Mouse (Mus musculus): ENCODE measurements around the gene Fn1.

Gene Fn1

DNA sequence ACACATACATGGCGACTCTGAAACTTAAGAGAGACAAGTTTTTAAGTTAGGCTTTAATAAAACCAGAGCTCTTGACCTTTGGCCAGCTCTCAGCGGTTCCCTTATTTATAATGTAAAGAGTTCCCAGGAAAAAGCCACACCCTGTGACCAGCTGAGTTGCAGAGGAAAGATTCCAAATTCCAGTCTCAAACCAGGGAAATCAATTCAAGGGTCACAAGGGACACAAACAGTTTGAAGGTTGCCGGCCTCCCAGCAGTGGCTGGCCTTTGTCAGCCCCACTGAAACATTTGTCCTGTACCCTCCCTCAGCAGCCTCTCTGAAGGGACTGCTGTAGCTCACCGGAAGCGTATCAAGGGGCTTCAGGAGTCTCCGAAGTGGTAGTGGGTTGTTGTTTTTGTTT is 2.3 kb downstream of the Fn1 start:
- DNase-seq (ENCODE audit: low spot score): no peak

DNA sequence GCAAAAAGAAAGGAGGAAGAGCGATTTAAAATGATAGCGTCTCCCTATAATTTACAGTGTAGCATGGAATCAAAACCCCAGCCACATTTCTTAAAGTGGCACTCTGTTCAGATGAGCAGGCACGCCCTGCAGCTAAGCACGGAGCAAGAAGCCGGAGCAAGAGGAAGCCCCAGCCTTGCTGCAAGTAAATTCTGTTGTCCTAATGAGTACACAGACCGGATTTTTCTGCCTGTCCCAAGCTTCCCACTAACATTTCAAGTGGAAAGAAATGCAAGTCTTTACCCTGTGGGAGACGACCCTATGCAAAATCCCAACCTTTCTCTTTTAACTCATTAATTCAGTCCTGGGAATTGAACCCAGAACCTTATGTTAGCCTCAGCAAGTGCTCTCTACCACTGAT is 4.8 kb downstream of the Fn1 start:
- no peak for DNase-seq (ENCODE audit: low spot score)

DNA sequence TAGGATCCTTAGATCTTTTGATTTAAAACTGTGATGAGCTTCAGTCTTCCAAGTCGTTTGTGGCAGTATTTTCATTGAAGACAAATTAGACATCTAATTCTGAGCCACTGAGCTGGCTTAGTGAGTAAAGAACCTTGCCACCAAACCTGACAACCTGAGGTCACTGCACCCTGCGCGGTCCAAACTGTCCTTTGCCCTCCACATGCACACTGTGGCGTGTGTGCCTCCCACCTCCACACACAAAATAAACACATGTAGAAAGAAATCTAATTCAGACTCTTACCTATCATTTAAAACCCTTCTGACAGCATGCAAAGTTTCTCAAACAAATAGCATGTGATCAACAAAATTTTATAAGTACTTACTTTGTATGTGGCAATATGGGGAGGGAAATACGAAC is 6.2 kb downstream of the Fn1 start:
- DNase-seq (ENCODE audit: low spot score): no peak

DNA sequence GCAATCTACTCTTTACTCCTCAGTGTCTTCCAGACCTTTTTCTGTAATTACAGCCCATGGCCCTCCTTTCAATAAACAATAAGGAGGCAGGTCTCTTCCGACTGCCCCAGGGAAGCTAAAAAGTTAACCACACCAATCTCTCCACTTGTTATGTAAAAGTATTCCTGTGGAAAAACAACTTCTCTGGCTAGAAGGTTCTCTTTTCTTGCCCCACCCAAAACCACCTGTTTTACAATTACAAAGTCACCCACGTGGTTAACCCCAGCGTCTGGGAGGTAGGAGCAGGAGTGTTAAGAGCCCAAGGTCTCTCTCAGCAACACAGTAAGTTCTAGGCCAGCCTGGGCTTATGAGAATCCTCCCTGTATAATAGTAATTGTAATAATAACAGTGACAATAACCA is 7.0 kb downstream of the Fn1 start:
- no peak for DNase-seq (ENCODE audit: low spot score)

DNA sequence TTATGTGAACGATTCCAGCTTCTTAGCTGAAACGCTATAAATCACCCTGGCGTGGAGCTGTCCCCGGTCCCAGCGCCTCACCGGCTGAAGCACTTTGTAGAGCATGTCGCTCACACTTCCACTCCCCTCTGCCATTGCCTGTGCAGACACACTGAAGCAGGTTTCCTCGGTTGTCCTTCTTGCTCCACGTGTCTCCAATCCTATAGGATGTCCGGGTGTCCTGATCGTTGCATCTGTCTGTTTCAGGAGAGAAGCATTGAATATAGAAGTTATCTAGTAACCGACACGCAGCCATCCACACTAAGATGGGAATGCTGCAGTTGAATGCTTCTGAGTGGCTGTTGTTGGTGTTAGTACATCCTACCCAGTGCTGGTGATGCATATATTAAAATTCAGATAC is 7.5 kb downstream of the Fn1 start:
- no peak for DNase-seq (ENCODE audit: low spot score)

DNA sequence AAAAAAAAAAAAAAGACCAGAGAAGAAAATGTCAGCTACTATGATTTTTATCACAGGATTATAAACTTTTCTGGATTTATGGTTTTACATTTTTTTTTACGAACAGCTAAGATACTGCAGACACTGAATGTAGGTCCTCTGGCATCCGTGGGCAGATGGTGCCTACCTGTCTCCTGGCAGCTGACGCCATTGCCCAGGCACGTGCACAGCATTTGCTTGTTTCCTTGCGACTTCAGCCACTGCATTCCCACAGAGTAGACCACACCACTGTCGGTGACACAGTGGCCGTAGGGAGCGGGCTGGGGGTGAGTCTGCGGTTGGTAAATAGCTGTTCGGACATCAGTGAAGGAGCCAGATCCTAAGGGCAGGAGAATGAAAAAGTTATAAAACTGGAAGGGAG is 10.2 kb downstream of the Fn1 start:
- DNase-seq (ENCODE audit: low spot score): no peak

DNA sequence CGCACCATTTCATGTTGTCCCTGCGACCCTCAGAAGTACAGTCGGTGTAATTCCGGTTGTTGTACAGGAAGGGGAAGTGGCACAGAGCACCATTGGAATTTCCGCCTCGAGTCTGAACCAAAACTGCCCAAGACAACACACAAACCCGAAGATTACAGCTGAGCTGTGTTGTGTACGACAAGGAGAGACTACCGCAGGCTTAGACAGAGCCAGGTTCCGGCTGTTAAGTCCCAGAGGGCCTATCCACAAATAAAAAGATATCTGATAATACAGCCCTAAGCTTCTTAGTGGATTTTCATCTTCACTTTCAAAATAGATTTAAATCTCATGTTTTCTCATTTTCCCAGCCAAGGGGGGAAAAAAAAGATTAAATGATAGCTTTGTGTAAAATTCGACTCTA is 11.8 kb downstream of the Fn1 start:
- DNase-seq (ENCODE audit: low spot score): no peak

DNA sequence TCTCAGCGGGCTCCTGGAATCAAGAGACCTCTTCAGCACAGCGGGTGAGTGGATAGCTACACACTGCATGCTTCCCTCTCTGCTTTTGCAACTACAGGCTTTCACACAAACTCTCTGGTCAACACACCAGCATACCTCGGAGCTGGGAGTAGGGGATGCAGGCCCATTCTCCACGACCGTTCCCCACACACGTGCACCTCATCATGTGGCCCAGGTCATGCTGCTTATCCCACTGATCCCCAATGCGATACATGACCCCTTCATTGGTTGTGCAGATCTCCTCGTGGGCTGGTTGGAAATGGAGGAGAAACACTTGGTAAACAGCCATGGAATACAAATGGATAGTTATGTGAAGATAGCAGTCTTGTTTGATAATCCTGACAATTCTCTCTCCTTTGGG is 12.8 kb downstream of the Fn1 start:
- DNase-seq (ENCODE audit: low spot score): no peak

DNA sequence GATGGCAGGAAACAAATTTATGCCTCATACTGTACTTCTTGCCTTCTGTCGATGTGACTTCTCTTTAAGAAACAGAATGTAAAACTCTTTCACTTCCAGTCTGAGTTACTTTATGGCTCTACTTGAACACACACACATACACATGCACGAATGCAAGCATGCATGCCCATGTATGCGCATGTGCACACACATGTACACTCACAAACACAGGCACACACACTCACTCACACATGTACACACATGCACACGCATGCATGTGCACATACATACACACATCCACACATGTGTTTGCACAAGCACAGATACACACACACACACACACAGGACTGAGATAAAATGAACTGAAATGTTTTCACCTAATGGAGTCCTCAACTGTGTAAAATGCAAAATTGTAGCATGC is 16.3 kb downstream of the Fn1 start:
- DNase-seq (ENCODE audit: low spot score): no peak

DNA sequence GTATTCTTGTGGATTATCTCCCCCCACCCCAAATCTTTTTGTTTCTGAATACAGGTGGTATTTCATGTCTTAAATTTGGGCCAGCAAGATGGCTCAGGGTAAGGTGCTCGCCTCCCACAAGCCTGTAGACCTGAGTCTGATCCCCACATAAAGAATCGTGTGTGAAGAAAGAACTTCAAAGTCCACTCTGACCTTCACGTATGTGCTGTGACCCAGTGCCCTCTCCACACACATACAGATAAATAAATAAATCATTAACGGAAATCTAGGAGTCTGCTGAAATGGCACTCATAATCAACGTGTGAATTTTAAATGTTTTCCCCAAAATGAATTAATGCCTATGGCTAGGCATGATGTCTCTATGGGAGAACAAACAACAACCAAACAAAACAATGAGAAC is 16.9 kb downstream of the Fn1 start:
- no peak for DNase-seq (ENCODE audit: low spot score)

DNA sequence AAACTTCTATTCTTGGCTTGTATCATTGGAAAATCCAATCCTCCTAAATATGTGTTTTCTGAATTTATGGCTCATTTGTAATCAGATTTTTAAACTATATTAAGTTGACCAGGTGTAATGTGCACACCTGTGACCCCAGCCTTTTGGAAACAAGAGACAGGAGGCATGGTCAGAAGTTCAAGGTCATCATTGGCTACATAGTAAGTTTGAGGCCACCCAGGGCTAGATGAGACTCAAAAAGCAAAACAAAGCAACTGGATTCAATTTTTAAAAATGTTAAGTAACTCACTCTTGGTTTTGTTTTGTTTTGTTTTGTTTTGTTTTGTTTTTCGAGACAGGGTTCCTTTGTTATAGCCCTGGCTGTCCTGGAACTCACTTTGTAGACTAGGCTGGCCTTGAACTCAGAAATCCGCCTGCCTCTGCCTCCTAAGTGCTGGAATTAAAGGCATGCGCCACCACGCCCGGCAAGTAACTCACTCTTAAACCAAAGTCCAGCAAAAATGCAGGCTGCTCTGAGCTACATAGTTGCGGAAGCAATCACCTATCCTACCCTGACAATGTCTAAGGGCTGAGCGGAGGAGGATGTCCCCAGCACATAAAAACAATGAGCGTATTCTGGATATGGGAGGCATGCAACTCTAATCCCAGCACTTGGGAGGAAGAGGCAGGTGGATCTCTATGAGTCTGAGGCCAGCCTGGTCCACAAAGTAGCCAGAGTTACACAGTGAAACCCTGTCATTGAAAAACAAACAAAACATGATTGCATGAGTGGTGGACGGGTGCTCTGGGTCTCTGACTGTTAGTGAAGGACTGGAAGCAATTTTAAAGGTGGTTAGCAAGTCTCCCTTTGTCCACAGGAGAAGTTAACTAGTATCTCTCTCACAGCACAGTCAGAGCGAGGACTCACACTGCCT is 17.6 kb downstream of the Fn1 start:
- no peak for DNase-seq (ENCODE audit: low spot score)

DNA sequence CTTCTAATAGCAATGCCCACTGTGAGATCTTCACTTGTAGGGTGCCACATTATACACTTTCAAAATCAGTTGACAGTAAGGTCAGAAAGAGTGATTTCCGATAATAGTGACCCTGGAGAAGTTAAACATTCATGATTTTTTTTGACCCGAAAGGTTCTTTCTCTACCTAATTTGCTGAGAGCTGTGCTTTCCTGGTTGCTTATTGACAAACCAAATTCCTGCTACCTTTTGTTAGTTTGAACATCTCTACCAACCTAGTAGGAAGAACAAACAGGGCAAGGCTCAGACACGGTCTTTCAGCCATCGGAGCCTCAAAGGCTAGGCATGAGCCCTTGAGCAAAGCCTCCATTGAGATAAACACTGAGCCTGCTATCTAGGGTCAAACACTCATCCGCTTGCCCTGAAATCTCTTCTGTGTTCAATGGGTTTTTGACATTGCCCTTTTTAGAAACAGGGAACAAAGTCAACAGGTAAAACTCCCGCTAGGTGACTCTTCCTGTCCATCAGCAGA is 18.5 kb downstream of the Fn1 start:
- no peak for DNase-seq (ENCODE audit: low spot score)

DNA sequence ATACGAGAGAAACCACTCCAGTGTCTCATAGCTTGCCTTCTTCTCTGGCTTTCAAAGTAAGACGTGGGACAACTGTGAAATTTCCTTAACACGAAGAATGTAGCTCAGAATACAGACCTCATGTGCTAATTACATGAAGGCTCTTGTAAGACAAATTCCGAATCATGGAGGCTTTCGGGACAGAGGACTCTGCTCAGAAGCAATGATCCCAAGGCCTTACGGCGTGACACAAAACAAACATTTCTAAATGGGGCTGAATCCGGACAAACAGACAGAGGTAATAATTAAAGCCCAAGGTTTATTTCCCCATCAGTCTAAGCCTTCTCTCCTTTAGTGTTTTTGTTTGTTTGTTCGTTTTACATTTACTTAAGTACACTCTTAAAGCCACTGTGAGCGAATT is 20.6 kb downstream of the Fn1 start:
- DNase-seq (ENCODE audit: low spot score): no peak

DNA sequence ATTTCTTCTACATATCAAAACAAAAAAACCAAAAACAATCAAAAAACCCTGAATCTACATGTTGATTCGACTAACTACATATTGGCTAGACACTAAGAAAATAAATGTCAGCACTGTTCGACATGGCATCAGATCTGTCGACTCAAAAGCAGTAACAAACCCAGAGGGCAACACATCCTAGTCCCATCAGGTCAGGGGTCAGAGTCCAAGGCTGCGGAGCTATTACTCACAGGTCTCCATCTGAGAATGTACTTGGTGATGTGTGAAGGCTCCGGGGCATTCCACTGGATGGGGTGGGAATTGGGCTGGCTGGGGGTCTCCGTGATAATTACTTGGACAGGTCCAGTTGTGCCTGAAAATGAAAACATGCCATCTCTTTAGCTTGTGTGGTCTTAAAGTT is 21.2 kb downstream of the Fn1 start:
- no peak for DNase-seq (ENCODE audit: low spot score)

DNA sequence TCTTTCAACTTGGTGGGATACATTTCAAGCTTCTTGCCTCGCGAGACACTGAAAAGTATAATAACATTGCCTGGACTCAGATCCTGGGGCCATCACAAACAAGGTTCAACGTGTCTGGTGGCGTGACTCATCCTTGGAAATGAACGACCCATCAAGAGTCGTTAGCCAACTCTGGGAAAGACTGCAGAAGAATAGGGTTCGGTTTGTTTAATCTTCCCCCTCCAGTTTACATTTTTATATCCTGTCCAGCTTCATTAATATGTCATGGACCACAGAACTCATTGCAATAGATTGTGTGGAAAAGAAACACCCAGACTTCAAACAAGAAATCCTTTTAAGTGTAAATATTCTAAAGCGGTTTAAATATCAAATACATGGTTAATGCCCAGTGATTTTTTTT is 22.8 kb downstream of the Fn1 start:
- DNase-seq (ENCODE audit: low spot score): no peak

DNA sequence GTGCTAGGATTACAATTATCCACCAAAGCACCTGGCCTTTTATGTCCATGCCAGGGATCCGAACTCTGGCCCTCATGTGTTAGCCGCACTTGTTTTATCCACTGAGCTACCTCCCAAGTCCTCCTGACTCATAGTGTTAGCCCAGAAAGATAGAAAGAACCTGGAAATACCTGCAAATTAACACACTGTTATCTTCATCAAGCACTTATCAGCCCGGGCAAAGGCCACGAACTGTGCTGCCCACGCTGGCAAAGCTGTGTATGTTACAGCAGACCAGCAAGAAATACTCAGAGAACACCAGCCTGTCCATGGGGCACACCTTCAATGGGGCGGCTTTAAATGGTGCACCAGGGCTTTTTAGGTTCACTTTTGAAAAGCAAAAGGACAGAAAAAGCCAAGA is 29.4 kb downstream of the Fn1 start:
- DNase-seq (ENCODE audit: low spot score): no peak

DNA sequence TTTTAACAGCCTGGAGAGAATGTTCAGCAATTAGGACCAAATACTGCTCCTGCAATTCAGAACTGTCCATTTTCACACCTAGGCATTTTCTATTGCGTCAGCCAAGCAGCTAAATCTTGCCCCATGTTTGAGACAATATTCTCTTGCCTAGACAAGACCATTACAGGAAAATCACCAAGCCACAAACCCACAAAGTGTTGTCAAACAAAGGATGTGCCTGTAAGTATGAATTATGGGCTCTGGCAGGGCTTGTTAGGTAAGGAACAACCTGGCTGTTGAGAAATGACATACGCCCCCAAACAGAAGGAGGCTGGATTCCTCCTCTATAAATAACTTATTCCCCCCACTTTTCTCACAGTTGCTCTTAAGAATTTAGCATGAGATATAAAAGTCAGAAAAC is 31.5 kb downstream of the Fn1 start:
- DNase-seq (ENCODE audit: low spot score): no peak

DNA sequence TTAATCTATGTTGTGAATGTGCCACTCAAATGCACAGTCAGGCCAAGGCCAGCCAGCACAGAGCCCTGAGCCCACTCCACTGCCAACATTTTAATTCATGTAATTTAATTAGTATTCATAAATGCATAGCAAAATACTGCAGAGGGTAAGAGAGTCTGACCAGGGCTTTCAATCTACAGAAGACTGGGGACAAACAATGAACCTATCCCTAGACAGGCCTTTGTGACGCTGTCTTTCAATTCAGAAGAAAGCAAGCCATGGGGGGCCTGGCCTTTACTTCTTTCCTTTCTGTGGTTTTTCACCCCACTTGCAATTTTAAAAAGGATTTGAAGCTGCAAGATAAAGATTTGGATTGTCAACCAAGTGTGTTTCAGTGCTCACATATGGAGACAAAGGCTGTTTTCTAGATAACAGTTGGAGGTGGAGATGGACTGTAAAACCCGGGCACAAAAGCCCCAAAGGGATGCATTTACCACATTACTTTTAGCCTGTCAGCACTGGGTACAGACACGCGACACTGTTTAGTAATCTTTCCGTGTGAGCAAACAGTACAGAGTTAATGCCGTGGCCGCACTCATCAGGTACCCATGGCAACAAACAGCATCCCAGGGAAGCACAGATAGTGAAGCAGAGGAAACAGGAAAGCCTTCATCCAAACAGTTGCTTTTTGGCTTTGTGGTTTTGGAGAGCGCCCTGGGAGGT is 38.3 kb downstream of the Fn1 start:
- no peak for DNase-seq (ENCODE audit: low spot score)

DNA sequence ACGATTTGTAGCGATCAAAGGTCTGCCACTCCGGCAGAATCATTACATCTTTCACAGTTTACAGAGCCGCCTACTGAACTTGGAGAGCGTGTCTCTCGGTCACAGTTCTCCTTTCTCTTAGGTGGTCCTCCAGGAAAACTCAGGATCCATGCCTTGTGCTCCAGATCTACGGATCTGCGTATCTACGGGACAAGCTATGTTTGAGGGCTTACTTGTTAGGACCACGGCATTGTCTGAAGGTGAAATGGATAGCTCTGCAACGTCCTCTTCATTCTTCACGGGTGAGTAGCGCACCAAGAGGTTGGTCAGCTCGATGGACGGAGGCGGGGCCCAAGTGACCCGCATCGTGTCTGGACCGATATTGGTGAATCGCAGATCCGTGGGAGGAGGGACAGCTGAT is 40.7 kb downstream of the Fn1 start:
- no peak for DNase-seq (ENCODE audit: low spot score)

DNA sequence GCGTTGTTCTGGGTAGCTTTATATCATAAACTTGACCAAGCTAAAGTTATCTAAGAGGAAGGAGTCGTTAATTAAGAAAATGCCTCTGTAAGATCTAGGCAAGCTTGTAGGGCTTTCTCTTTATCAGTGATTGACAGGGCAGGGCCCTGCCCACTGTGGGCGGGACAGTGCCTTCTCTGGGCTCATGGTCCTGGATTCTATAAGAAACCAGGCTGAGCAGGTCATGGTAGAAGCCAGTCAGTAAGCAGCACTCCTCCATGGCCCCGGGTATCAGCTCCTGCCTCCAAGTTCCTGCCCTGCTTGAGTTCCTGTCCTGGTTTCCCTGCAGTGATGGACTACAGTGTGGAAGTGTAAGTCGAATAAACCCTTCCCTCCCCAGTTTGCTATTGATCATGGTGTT is 43.1 kb downstream of the Fn1 start:
- DNase-seq (ENCODE audit: low spot score): no peak

DNA sequence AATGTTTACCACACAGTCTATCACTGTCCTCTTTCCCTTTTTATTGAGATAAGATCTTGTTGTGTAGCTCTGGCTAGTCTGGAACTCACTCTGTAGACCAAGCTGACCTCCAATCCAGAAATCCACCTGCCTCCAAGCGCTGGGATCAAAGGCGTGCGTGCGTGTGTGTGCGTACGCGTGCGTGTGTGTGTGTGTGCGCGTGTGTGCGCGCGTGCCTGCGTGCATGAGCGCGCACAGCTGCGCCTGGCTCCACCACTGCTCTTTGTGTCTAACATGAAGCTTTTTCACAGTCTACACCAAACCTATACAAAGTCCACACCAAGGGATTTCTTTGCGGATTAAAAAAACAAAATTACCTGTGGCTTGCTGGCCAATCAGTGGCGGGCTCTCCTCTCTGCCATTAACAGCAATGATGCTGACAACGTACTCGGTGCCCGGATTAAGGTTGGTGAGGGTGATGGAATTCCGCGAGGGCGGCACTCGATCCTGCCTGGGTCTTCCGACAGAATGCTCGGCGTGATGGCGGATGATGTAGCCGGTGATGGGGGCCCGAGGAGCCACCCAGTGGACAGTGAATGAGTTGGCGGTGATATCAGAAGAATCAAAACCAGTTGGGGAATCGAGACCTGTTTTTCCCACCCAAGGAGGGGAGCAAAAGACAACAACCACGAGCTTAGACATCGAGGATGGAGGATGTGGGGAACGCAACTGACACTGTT is 43.8 kb downstream of the Fn1 start:
- DNase-seq (ENCODE audit: low spot score): no peak

DNA sequence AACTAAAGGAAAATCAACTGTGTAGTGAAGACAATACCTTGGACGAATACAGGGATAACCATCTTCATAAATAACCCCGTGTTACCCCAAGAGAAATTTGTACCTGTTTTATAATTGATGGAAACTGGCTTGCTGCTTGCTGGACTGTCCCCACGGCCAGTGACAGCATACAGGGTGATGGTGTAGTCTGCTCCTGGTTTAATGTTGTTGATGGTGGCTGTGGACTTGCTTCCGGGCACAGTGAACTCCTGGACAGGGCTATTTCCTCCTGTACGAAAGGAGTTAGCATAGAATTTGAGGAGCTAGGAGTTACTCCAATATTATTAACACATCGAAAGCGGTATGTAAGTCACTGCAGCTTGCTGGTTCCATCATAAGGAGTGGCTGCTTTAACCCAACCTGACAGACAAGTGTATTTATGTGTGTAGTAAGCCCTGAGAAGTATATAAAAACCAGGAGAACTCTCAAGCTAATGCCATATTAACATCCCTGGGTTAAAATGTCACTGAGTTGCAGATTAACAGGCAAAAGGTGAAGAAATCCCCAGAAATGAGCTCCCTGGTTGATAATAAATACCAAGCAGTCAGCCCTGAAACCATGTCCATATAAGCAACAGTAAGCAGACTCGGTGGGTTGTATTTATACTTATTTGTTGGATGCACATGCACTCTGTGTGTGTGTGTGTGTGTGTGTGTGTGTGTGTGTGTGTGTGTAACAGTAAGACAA is 46.2 kb downstream of the Fn1 start:
- no peak for DNase-seq (ENCODE audit: low spot score)
